Mouse (Mus musculus): Measurements from ENCODE around the gene Srgap2. TPM values are rescaled to one million over a fixed set of nuclear protein-coding genes. Genes with fewer than 3 reads are reported as not detected.

Srgap2 gene
- polyA plus RNA-seq, 1 experiment from 2014 or later = 35.1 TPM

DNA sequence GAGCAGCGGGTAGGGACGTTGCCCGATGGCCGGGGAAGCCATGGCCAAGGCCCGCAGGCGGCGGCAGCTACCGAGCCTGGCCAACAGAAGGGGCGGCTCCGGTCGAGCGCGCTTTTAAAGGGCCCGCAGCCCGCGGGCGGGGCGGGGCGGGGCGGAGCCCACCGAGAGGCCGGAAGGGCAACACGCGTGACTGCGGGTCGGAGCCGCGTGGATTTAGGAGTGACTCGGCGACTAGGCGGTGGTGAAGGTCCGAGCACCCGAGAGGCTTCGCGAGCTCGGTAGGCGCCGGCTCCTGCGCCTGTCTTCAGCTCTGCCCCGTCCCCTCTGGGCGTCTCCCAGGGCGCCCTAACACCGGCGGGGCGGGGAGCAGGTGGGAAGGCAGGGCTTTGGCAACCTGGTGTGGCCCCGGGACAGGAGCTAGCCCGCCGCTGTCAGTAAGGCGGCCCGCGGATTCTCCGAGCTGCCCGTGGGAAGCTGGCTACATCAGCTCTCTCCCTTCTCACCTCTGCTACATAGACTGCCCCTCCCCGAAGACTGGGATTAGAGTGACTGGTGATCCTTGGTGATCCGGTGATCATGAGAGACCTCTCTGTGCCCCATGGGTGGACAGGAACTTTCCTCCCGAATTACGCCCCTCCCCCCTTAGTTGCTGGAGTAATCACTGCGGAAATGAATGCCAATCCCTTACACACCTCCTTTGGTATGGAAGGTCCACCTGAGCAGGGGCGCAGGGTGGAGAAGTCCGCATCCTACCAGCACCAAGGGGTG, 281.9 kb downstream of the Srgap2 start, which contains the start of gene Rassf5:
Gene Rassf5, minus strand, starts transcription at position 170 of the 768 bp plus-strand sequence.
- WGBS = under 1% methylated on average over 55 of the region's 60 CpGs
- Histone ChIP-seq H3K27ac (ENCODE audit: low read length) (no peak within 1 kb of the TSS), H3K27me3 (replicated peaks; ENCODE audit: control insufficient read depth, insufficient read depth, low read length) (peaks cover 10% of the 10 kb centered on the region), H3K9me3 (ENCODE audit: control insufficient read depth, low read length) (no peaks in the 10 kb centered on the region), H3K4me3 (replicated peaks; ENCODE audit: low read length) (peak within 1 kb of the TSS; percentile 77), H3K4me1 (replicated peaks; ENCODE audit: control insufficient read depth, insufficient read depth, low read length) (peaks cover 17% of the 10 kb centered on the region), H3K4me2 (ENCODE audit: low read length) (peak within 1 kb of the TSS; percentile 95), H3K9ac (replicated peaks; ENCODE audit: low read depth, low read length) (peak within 1 kb of the TSS; percentile 78), H3K36me3 (ENCODE audit: control insufficient read depth, insufficient read depth) (no peaks in the 10 kb centered on the region)
- peak; percentile 45 for ATAC-seq

DNA sequence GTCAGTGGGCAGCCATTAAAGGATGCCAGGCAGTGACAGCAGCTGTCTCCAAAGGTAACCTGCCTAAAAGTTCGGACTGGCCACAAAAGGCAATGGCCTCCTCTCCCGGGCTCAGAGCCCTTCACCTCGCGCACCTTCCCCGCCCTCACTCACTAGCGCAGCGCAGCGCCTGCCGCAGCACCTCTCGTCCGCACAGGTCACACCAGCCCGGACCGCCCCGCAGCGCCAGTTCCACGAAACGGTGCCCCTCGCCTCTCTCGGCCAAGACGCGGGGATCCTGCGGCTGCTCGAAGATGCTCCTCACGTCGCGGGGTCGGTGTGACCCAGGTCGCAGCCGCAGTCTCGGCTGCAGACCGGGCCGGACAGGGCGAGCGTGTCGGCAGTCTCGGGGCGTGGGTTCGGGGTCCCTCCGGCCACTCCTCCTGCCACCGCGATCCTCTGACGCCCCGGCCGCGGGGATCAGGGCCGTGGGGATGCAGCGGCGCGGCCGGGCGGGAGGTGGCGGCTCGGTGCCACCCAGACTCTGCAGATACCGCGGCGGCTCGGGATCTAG, 282.5 kb downstream of the Srgap2 start:
- H3K4me2 ChIP-seq (ENCODE audit: low read length) = peak overlapping the region; percentile 95
- peak overlapping the region; percentile 78 for H3K9ac ChIP-seq (replicated peaks; ENCODE audit: low read depth, low read length)
- peak overlapping the region; percentile 77 for H3K4me3 ChIP-seq (replicated peaks; ENCODE audit: low read length)
- no peaks in the 10 kb centered on the region for H3K36me3 ChIP-seq (ENCODE audit: control insufficient read depth, insufficient read depth)
- ATAC-seq = peak; percentile 65
- H3K9me3 ChIP-seq (ENCODE audit: control insufficient read depth, low read length) = no peaks in the 10 kb centered on the region
- WGBS = under 1% methylated on average over 53 of the region's 57 CpGs
- peaks cover 17% of the 10 kb centered on the region for H3K4me1 ChIP-seq (replicated peaks; ENCODE audit: control insufficient read depth, insufficient read depth, low read length)
- H3K27ac ChIP-seq (ENCODE audit: low read length) = no peak overlapping the region
- peaks cover 10% of the 10 kb centered on the region for H3K27me3 ChIP-seq (replicated peaks; ENCODE audit: control insufficient read depth, insufficient read depth, low read length)

DNA sequence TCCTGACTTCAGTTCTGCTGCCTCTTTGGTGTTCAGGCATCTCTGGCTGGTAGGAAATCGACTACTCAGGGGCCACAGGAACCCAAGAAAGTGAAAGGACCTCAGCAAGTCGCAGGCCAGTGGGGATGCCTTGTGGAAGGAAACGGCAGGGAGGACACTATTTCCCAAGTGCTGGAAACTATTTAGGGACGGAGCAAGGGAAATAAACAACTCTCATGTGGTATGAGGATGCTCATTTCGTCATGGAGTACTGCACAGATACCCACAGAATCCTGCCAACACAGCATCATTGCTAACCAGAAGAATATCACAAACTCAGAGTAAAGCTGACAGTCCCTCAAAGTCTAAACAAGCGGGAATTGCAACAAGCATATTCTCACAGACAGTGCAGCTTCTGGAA, 284.2 kb downstream of the Srgap2 start:
- H3K27ac ChIP-seq (ENCODE audit: low read length) = no peak overlapping the region
- 66% methylated on average over 6 of the region's 6 CpGs for WGBS
- no peak for ATAC-seq
- H3K4me2 ChIP-seq (ENCODE audit: low read length) = no peak overlapping the region
- peaks cover 17% of the 10 kb centered on the region for H3K4me1 ChIP-seq (replicated peaks; ENCODE audit: control insufficient read depth, insufficient read depth, low read length)
- H3K27me3 ChIP-seq (replicated peaks; ENCODE audit: control insufficient read depth, insufficient read depth, low read length) = peaks cover 10% of the 10 kb centered on the region
- H3K4me3 ChIP-seq (replicated peaks; ENCODE audit: low read length) = no peak overlapping the region
- no peak overlapping the region for H3K9ac ChIP-seq (replicated peaks; ENCODE audit: low read depth, low read length)
- no peaks in the 10 kb centered on the region for H3K9me3 ChIP-seq (ENCODE audit: control insufficient read depth, low read length)
- H3K36me3 ChIP-seq (ENCODE audit: control insufficient read depth, insufficient read depth) = no peaks in the 10 kb centered on the region

DNA sequence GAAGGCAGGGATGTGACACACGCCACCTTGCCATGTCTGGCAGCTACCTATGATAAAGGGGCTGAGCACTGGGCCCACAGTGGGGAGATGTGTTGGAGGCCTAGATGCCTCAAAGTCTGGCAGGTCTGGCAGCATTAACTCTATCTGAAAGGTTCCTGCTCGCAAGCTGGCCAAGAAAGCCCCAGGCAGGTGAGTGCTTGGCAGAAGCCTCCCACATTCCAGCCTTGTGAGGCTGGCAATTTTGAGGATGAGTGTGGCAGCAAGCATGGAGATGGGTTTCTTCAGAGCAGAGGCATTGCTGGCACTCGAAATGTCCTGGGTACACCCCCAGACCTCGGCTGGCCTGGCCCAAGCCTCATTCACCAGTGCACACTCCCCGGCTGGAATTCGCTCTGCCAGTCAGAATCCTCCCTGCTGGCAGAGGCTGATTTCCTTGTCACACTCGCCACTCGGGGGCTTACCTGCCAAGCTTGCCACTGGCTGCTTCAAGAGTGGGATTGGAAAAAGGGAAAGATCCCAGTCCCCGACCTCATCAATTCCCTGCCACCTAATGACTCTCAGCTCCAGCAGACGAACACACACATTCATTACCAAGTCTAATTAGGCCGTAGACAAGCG, 287.5 kb downstream of the Srgap2 start:
- Histone ChIP-seq H3K4me1 (replicated peaks; ENCODE audit: control insufficient read depth, insufficient read depth, low read length) (peaks cover 4% of the 10 kb centered on the region), H3K9ac (replicated peaks; ENCODE audit: low read depth, low read length) (no peak overlapping the region), H3K9me3 (ENCODE audit: control insufficient read depth, low read length) (no peaks in the 10 kb centered on the region), H3K27ac (ENCODE audit: low read length) (no peak overlapping the region), H3K4me3 (replicated peaks; ENCODE audit: low read length) (no peak overlapping the region), H3K36me3 (ENCODE audit: control insufficient read depth, insufficient read depth) (no peaks in the 10 kb centered on the region), H3K4me2 (ENCODE audit: low read length) (no peak overlapping the region), H3K27me3 (replicated peaks; ENCODE audit: control insufficient read depth, insufficient read depth, low read length) (peaks cover 10% of the 10 kb centered on the region)
- no peak; the same call in 1 of the 2 replicates for ATAC-seq
- 41% methylated on average over 12 of the region's 12 CpGs for WGBS

DNA sequence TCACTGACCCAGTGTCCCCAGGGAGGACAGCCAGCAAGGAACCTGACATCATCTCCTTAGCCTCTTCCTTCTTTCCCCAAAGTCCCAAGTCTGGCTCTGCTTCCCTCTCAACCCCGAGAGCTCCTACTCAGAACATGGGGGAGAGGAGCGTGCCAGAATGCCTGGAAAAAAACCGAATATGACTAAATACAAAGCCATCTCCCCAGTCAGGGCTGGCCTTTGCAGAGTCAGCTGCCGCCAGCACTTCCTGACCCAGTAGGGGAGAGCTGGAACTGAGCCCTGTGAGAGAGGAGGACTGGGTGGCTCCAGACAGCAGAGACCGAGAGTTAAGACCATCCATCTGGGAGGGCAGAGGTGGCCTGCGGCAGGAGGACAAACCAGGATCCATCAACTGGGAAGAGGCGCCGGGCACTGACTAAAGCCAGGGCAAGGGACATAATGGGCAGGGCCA, 288.2 kb downstream of the Srgap2 start:
- no peak for ATAC-seq

DNA sequence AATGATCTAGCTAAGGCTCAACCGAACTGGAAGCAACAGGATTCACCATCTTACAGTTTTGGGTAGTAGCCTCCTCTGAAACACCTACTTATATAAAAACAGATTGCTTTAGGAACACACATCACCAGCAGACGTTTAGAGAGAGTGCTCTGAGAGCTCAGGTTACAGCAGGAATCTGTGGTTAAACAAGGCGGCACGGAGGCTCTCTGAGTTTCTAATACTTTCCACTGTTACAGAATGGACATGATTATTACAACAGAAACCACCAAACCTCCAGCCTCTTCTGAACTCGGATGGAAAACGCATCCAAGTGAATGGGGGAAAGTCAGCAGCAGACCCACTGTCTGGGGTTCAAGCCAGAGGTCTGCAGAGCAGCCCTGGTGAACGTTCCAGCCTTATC, 291.1 kb downstream of the Srgap2 start:
- Histone ChIP-seq H3K27ac (ENCODE audit: low read length) (no peak overlapping the region), H3K36me3 (ENCODE audit: control insufficient read depth, insufficient read depth) (no peaks in the 10 kb centered on the region), H3K4me2 (ENCODE audit: low read length) (no peak overlapping the region), H3K4me3 (replicated peaks; ENCODE audit: low read length) (no peak overlapping the region), H3K4me1 (replicated peaks; ENCODE audit: control insufficient read depth, insufficient read depth, low read length) (no peaks in the 10 kb centered on the region), H3K9me3 (ENCODE audit: control insufficient read depth, low read length) (no peaks in the 10 kb centered on the region), H3K27me3 (replicated peaks; ENCODE audit: control insufficient read depth, insufficient read depth, low read length) (no peaks in the 10 kb centered on the region), H3K9ac (replicated peaks; ENCODE audit: low read depth, low read length) (no peak overlapping the region)
- 73% methylated on average over 7 of the region's 7 CpGs for WGBS
- ATAC-seq = no peak

More for the DNA sequence above, 288.2 kb downstream of the Srgap2 start:
- H3K9ac ChIP-seq (replicated peaks; ENCODE audit: low read depth, low read length) = no peak overlapping the region
- no peaks in the 10 kb centered on the region for H3K36me3 ChIP-seq (ENCODE audit: control insufficient read depth, insufficient read depth)
- no peaks in the 10 kb centered on the region for H3K9me3 ChIP-seq (ENCODE audit: control insufficient read depth, low read length)
- H3K27ac ChIP-seq (ENCODE audit: low read length) = no peak overlapping the region
- 70% methylated on average over 8 of the region's 8 CpGs for WGBS
- no peaks in the 10 kb centered on the region for H3K4me1 ChIP-seq (replicated peaks; ENCODE audit: control insufficient read depth, insufficient read depth, low read length)
- H3K4me3 ChIP-seq (replicated peaks; ENCODE audit: low read length) = no peak overlapping the region
- peaks cover 9% of the 10 kb centered on the region for H3K27me3 ChIP-seq (replicated peaks; ENCODE audit: control insufficient read depth, insufficient read depth, low read length)
- no peak overlapping the region for H3K4me2 ChIP-seq (ENCODE audit: low read length)

Small RNA genes within 50 kb of the gene (microRNA-seq; reads per million reads assigned to microRNA genes)
- gene Gm24273 = not detected

Other genes starting within 250 kb of the Srgap2 start
- gene Ikbke, start 247.7 kb downstream of the Srgap2 start, polyA plus RNA-seq (2015; fragmentation: Nextera tagmentation; extraction: Ambion mirVana) = 0.40 and 0.91 TPM in 2 replicates
- gene Fam72a, start 551 bp upstream of the Srgap2 start, polyA plus RNA-seq (2015; fragmentation: Nextera tagmentation; extraction: Ambion mirVana) = 1.7 and 3.0 TPM in 2 replicates
- 0.14 TPM in 1 of 2 replicates, not detected in the other for gene Avpr1b, start 71.9 kb upstream of the Srgap2 start, polyA plus RNA-seq (2015; fragmentation: Nextera tagmentation; extraction: Ambion mirVana)
- not detected in 2 replicates for gene Ctse, start 111.0 kb upstream of the Srgap2 start, polyA plus RNA-seq (2015; fragmentation: Nextera tagmentation; extraction: Ambion mirVana)
- gene Rab7b, start 161.3 kb upstream of the Srgap2 start, polyA plus RNA-seq (2015; fragmentation: Nextera tagmentation; extraction: Ambion mirVana) = 1.0 and 1.2 TPM in 2 replicates
- 0.06 TPM in 1 of 2 replicates, not detected in the other for gene Slc26a9, start 216.7 kb upstream of the Srgap2 start, polyA plus RNA-seq (2015; fragmentation: Nextera tagmentation; extraction: Ambion mirVana)